Mouse (Mus musculus) G1E (cell line): ENCODE results near the gene Trim28. TPM values are rescaled to one million over a fixed set of nuclear protein-coding genes. Genes with fewer than 3 reads are reported as not detected.

ENCODE experiments used
- ATAC-seq: 2 replicates; pipeline ENCODE4 v1.8.0; 2016; ENCODE audit warnings: mild to moderate bottlenecking; ENCODE audit not compliant: insufficient number of reproducible peaks, poor library complexity, low FRiP score, severe bottlenecking; ENCODE audit errors: extremely low read depth
- DNase-seq: peaks from one replicate; pipeline ENCODE4 v3.0.0; 2012; ENCODE audit warnings: low spot score
- H3K27me3 ChIP-seq: 2 replicates; pipeline ENCODE4 v1.6.1; 2012; ENCODE audit warnings: mild to moderate bottlenecking, low read length, inconsistent platforms; ENCODE audit not compliant: insufficient read depth
- H3K36me3 ChIP-seq: replicated peaks from 2 replicates; pipeline ENCODE3; 2012; ENCODE audit warnings: mild to moderate bottlenecking, inconsistent platforms
- H3K4me1 ChIP-seq: 2 replicates; pipeline ENCODE4 v1.6.1; 2012; ENCODE audit warnings: low read depth, low read length, inconsistent platforms, mixed read lengths; ENCODE audit not compliant: insufficient read depth
- H3K4me3 ChIP-seq: 2 replicates; pipeline ENCODE4 v1.5.1; 2012; ENCODE audit warnings: low read depth, mild to moderate bottlenecking, inconsistent platforms, low read length, moderate library complexity, mixed read lengths
- H3K9me3 ChIP-seq: replicated peaks from 2 replicates; pipeline ENCODE4 v1.6.1; 2012; ENCODE audit warnings: inconsistent platforms
- CTCF ChIP-seq: IDR thresholded peaks from 2 replicates; pipeline ENCODE4 v1.5.1; 2012; ENCODE audit warnings: low read depth, low read length, inconsistent platforms, mixed read lengths
- GATA1 ChIP-seq: IDR thresholded peaks from 2 replicates; pipeline ENCODE4 v1.6.1; 2012; ENCODE audit warnings: borderline replicate concordance, low read length, inconsistent platforms, mixed read lengths
- GATA2 ChIP-seq: IDR thresholded peaks from 2 replicates; pipeline ENCODE4 v1.6.1; 2012; ENCODE audit warnings: low read depth, low read length, inconsistent platforms, borderline replicate concordance
- POLR2AphosphoS5 ChIP-seq: IDR thresholded peaks from 2 replicates; pipeline ENCODE4 v1.6.1; 2012; ENCODE audit warnings: low read depth, low read length, inconsistent platforms; ENCODE audit not compliant: insufficient replicate concordance
- TAL1 ChIP-seq: conservative IDR thresholded peaks from 2 replicates; pipeline ENCODE4 v1.6.1; 2012; ENCODE audit warnings: low read depth, low read length, inconsistent platforms, mixed read lengths
- polyA plus RNA-seq: library from polyadenylated mRNA; stranded (reverse); fragments of >175 nt; gene quantifications from 2 replicates; pipeline ENCODE4 v1.2.3, GENCODE M21; 2012
- total RNA-seq, 2 experiments: library from RNA; stranded (forward) in 1 of 2; stranded (reverse) in 1 of 2; fragments of 200-1000 nt in 1 of 2; fragments of >200 nt in 1 of 2; fragmentation: Nextera tagmentation in 1 of 2; gene quantifications; 2 replicates each; pipeline ENCODE4 v1.2.3; 2014 to 2017

The Trim28 gene
- total and polyA plus RNA-seq, 3 experiments: 221 to 506 (median 324) TPM

DNA sequence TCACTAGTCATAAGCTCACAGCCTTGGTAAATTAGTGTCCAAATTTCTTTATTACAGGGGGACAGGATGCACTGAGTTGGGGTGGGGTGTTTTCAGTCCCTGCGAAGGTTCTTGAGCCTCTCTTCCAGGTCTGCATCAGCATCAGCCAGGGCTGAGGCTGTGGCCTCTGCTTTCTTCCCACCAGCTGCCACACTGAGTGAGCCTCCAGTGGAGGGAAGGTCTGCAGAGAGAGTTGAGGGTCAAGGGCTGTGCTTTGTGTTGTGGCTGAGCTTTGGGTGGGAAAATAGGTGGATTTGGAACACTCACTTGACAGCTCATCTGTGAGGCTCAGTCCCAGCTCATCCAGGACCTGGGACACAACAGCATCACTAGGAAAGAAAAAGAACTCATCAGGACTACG, 33.1 kb downstream of the Trim28 start:
- Histone ChIP-seq H3K27me3 (no peaks in the 10 kb centered on the region), H3K9me3 (no peaks in the 10 kb centered on the region), H3K36me3 (peaks cover 97% of the 10 kb centered on the region), H3K4me3 (no peak overlapping the region), H3K4me1 (peaks cover 85% of the 10 kb centered on the region)
- DNase-seq: no peak
- TF ChIP-seq CTCF (no peak), GATA2 (no peak), TAL1 (no peak), POLR2AphosphoS5 (no peak; the same call in 1 of the 2 replicates), GATA1 (no peak)
- ATAC-seq: no peak

- no peaks in the 10 kb centered on the region for H3K27me3 ChIP-seq
- no peaks in the 10 kb centered on the region for H3K9me3 ChIP-seq
- H3K4me3 ChIP-seq: no peak overlapping the region
- TF ChIP-seq TAL1: no peak
- TF ChIP-seq CTCF: no peak
- no peak; the same call in 1 of the 2 replicates for TF ChIP-seq POLR2AphosphoS5
- TF ChIP-seq GATA1: no peak
- no peak for TF ChIP-seq GATA2
- DNase-seq: no peak
- peaks cover 80% of the 10 kb centered on the region for H3K4me1 ChIP-seq
- no peak for ATAC-seq
- peaks cover 91% of the 10 kb centered on the region for H3K36me3 ChIP-seq
Measured at GRCm38 (mm10) chr7:13032541-13032940, 33.6 kb downstream of the Trim28 start.

DNA sequence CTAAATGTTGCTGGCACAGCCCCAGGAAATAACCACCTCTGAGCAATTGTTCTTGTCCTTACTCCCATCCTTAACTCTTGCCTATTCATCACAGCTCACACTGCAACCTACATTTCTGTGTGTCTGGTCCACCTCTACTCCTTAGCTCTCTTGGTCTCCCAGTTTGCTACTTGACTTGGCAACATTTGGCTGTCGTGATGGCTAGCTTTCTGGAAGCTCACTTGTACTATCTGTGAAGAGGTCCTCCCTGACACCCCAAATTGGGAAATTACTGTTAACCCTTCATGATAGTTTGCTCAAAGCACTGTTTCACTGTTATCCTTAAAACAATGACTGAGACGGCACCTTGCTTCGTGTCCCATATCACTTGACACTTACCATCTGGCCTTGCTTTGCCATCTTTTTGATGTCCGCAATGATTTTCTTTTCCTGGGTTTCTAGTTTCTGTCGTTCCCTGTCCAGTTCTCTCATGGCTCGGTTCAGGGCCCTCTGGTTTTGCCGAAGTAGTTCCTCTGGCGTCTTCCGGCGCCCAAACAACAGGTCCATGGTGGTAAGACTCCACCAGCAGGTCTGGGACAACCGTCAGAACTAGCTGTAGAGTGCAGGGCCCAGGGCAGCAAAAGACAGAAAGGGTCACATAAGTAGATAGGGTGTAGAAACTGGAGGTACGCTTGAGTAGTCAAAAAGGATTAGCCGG, 34.7 kb downstream of the Trim28 start:
- Histone ChIP-seq H3K4me1 (peaks cover 73% of the 10 kb centered on the region), H3K4me3 (peak overlapping the region; percentile 83), H3K9me3 (no peaks in the 10 kb centered on the region), H3K27me3 (no peaks in the 10 kb centered on the region), H3K36me3 (peaks cover 80% of the 10 kb centered on the region)
- TF ChIP-seq CTCF: no peak
- peak; percentile 29; the same call in 1 of the 2 replicates for TF ChIP-seq POLR2AphosphoS5
- ATAC-seq: no peak
- no peak for DNase-seq

DNA sequence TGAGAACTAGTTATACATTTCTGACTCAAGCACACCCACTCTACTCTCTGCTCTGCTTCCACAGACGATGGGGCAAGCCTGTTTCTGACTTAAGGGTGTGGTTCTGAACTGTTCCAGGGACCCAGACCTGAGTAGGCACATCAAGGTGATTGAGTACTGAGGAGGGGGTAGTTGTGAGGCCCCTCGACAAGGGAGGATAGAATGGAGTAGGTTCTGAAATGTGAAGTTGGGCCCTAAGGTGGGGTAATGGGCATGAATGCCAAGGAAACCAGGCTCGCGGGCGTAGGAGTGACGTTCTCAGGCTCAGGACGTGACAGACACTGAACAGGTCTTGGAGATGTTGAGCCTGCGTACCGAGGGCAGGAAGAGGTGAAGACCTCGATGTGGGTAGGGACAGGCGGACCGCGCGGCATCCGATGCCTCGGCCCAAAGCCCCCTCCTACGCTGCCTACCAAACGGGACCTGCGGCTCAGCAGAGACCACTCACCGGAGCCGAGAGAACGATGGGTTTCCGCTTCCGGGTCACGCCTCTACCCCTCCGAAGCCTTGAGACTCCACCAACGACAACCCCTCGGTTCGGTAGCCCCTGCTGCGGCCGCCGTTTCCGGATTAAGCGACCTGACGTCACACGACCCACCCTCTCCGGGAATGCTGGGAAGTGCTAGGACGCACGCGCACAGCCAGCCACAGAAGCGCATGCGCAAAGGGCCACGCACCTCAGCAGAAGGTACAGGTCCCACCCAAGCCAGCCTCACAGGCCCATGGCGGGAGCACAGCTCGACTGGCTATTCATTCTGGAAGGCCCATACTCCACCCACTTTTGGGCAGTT, 35.4 kb downstream of the Trim28 start, which contains the start of gene Chmp2a:
Gene Chmp2a (minus strand): TSS at position 660 of the 830 bp plus-strand sequence.
- peaks cover 73% of the 10 kb centered on the region for H3K36me3 ChIP-seq
- ATAC-seq: peak; percentile 73
- peaks cover 73% of the 10 kb centered on the region for H3K4me1 ChIP-seq

GRCm38 (mm10) chr7:13035211-13035855, 36.4 kb downstream of the Trim28 start:
- DNase-seq (no peak), ATAC-seq (no peak)
- no peaks in the 10 kb centered on the region for H3K9me3 ChIP-seq
- peaks cover 64% of the 10 kb centered on the region for H3K36me3 ChIP-seq
- no peaks in the 10 kb centered on the region for H3K27me3 ChIP-seq
- H3K4me3 ChIP-seq: peak overlapping the region; percentile 83
- TF ChIP-seq GATA2 (no peak), TAL1 (no peak), POLR2AphosphoS5 (no peak), CTCF (no peak), GATA1 (no peak)
- peaks cover 74% of the 10 kb centered on the region for H3K4me1 ChIP-seq

More for the DNA sequence above, 35.4 kb downstream of the Trim28 start, which contains the start of gene Chmp2a:
- Histone ChIP-seq H3K4me3 (peak within 1 kb of the TSS; percentile 83), H3K9me3 (no peaks in the 10 kb centered on the region), H3K27me3 (no peaks in the 10 kb centered on the region)
- peak; percentile 93 for DNase-seq
- TF ChIP-seq GATA1: no peak
- no peak for TF ChIP-seq GATA2
- no peak for TF ChIP-seq CTCF
- no peak for TF ChIP-seq TAL1
- peak; percentile 94; the same call in 1 of the 2 replicates for TF ChIP-seq POLR2AphosphoS5

GRCm38 (mm10) chr7:13036806-13037205, 37.9 kb downstream of the Trim28 start:
- DNase-seq (no peak), ATAC-seq (no peak)
- no peak for TF ChIP-seq TAL1
- no peak for TF ChIP-seq GATA2
- H3K36me3 ChIP-seq: peaks cover 60% of the 10 kb centered on the region
- H3K4me1 ChIP-seq: peaks cover 73% of the 10 kb centered on the region
- H3K4me3 ChIP-seq: peak overlapping the region; percentile 85
- H3K9me3 ChIP-seq: no peaks in the 10 kb centered on the region
- H3K27me3 ChIP-seq: no peaks in the 10 kb centered on the region
